Mouse (Mus musculus) megakaryocyte, embryonic 14.5 days (primary cell): ENCODE data around the gene Atrn.

Source experiments
- FLI1 ChIP-seq: IDR thresholded peaks from 2 replicates; pipeline ENCODE4 v1.6.1; 2012; ENCODE audit warnings: low read length, inconsistent platforms, mixed read lengths
- GATA1 ChIP-seq: IDR thresholded peaks from 3 replicates; pipeline ENCODE4 v1.6.1; 2012; ENCODE audit warnings: mixed read lengths, low read length, inconsistent platforms, borderline replicate concordance

DNA sequence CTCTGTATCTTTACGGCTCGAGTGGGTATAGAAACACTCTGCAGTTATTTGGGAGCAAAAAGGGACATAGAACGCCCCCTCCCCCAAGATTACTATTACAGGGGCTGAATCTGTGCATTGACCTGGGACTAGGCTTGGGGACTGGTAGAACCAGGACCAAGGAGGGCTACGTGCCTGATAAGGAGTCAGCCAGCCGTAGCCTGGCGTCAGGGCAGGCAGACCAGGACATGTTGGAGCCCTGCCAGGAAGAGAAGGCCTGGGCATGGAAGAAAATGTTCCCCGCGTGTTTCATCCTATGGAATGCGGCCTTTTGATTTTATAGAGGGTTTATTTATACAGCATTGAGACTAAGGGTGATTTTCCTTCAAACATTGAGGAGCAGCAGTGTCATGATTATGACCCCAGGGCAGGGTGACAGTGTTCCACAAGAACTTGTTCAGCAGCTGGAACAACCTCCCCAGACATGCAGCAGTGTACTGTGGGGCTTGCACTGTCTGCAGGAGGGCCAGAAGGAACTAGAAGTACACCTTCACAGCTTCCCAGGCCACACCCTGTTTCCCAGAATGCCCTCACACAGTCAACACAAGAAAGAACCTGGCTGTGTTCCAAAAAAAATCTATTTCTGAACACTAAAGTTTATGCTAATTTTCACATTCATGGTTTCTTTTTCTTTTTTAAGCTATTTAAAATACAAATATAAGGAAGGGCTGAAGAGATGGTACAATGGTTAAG is 138.9 kb downstream of the Atrn start:
- no peak for TF ChIP-seq FLI1
- TF ChIP-seq GATA1: no peak
